Mouse (Mus musculus): ENCODE results near the gene Ehhadh. TPM values are rescaled to one million over a fixed set of nuclear protein-coding genes. Genes with fewer than 3 reads are reported as not detected.
"Not testable (repeated sequence)": the region's sequence is repeated elsewhere in the genome, so short reads cannot be mapped to it uniquely, and the experiment has no call there.

Gene Ehhadh
- 10 to 100 TPM; 35.8 to 59.4 TPM for total RNA-seq (2021)
- long read RNA-seq, experiment 1, transcript Ehhadh-201 (7 exons, 2,981 nt): major isoform, 21 of 37 reads
- long read RNA-seq, experiment 1, partial matches to known transcripts: 3 of 37 reads
- long read RNA-seq, experiment 1, other reads (novel, unspliced or antisense): 13 of 37 reads
- long read RNA-seq, experiment 2, transcript Ehhadh-201 (7 exons, 2,981 nt): major isoform, 10 of 12 reads
- long read RNA-seq, experiment 2, partial matches to known transcripts: 1 of 12 reads
- long read RNA-seq, experiment 2, other reads (novel, unspliced or antisense): 1 of 12 reads

- peak; percentile 88 to 92 for DNase-seq
Measured at GRCm38 (mm10) chr16:21787516-21788353, at the start of gene Ehhadh. TSS of gene Ehhadh (minus strand) at chr16:21787807.

DNA sequence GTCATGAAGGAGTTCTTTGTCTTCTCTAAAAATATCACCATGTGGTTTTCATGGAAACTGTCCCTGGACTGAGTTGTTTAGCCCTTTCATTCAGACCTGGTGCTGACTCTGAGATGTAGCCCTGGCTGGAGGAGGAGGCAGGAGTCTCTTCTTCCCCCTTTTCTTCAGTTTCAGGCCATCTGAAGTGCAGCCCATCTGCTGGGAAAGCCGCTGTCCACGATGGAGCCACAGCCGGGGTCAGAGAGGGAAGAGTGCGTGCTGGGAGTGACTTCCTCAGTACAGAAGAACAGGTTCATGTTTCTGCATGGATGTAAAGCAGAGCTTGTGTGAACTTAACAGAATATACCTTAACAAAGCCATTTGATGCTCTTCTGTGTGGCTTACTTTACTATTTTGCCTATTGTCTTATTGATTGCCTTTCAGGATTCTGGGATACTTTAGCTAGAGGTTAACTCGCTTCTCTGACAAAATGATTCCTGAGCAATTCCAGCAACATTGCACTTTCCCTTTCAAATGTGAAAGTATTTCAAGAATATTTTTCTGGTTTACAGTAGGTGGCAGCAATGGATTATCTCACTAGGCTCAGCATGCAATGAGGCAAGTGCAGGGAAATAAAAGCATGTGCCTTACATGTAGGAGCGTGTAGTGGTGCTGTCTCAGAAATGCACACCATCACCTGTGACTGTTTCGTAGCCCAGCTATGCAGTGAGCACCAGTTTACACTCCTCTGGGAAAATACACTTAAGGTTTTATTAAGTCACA is 48.9 kb upstream of the Ehhadh start:
- DNase-seq: peak in 1 of 2 experiments; percentile 12

DNA sequence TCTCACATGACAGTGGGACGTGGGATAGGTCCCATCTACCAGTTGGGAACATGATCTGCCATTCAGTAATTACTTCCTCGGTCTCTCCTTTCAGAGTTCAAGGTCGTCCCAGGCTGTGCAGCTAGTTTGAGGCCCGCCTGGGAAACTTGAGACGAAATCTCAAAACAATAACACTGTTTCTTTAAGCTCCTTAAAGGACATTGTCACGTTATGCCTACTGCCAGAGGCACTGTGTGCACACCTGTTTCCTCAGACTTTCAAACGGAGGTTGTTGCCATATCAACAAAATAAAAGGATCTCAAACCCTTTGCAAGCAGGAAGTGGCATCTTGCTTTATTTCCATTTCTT is 48.0 kb upstream of the Ehhadh start:
- DNase-seq: no peak

DNA sequence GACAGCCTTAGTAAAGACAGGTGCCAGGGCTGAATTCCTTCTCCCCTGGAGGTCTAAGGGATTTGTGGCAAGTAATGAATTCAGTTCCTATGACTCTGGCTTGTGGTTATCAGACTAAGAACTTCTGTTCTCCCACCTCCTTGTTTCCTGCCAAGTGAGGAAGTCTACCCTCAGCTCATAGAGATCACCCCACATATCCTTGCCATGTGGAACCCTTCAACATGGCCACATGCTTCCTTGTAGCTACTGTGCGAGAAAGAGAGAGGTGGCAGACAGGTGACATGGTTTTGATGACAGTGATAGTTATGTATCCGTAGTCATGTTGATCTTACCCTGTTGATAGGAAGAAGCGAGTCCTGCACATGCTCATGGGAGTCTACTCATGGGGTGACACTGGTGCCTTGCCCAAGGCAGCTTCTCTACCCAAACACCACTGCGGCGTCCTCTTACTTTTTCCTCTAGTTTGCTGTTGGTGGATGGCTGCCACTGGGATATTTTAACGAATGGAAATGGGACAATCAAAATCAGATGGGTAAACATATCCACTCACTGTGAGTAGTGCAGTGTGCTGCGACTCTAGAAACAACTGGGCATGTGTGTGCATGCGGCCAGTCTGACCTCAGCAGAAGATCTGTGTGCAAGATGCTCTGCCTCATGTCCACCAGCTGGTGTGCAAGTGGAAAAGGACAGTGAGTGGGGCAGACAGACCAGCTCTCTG is 47.4 kb upstream of the Ehhadh start:
- no peak for DNase-seq

- no peak for DNase-seq
Measured at GRCm38 (mm10) chr16:21833970-21834369, 46.4 kb upstream of the Ehhadh start.

- DNase-seq: no peak
Measured at GRCm38 (mm10) chr16:21833469-21833868, 45.9 kb upstream of the Ehhadh start.

DNA sequence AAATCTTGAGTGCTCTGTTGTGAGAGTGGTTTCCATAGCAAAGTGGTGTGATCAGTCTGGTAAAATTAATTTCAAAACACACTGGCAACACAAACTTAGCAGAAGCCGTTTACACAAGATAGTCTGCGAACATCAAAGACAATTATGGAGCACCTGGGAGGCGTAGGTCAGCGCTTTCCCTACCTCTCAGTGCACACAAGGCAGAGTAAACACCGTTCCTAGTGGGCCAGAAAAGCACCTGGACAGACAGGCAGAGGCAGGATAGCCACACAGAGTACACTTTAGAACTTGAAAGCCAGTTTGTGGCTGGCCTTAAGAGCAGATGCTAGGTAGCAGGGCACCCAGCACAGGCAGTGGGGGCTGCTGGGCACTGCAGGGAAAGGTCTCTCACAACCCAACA is 44.2 kb upstream of the Ehhadh start:
- no peak for DNase-seq

- no peak for DNase-seq
Measured at GRCm38 (mm10) chr16:21830784-21831183, 43.2 kb upstream of the Ehhadh start.

DNA sequence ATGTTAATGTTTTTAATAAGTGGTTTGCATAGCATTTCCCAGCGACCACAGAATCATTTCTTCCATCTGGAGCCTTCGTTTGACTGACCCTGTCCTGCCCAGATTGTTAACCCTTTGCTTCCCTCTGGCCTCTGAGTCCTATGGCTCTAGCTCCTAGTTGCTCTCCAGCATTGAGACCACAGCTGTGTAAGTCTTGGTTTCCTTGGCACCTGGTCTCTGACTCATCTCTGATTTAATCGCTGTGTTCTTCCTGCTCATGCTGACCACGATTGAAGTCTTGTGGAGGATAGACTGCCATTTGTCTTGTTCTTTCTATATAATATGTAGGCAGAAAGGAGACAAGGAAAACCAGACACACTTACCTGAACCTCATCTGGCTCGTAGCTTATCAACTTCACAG is 42.1 kb upstream of the Ehhadh start:
- no peak for DNase-seq

DNA sequence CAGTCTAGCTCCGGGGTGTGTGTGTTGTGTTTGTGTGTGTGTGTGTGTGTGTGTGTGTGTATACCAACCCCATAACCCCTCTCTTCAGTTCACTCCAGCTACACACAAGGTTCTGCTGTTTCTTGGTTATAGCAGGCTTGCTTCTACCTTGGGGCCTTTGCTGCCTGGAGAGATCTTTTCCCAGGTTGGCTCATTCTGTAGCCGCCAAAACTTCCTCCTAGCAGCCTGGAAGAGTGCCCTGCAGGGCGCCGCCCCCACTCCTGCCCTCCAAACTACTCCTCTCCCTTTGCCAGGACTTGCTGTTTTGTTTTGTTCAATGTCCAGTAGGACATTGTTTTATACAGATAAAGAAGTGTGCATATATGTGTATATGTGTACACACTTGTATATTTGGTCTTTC is 40.0 kb upstream of the Ehhadh start:
- DNase-seq: no peak

DNA sequence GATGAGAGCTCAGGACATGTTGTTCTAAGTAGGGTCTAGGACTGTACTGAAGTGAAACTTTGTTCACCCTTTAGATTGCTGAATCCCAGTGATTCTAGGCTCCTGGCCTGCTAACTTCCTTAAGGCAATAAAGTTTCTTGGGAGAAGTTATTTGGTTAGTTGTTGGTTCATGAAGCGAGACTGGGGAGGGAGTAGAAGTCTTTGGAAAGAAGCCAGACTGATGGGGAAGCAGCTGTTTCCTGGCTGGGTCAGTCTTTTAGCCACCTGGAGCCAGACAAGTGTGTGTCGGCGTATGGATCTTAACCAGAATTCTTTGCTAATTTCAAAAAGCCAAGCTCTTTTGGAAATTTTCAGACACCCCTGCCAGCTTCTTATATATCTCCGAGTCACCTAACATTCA is 39.5 kb upstream of the Ehhadh start:
- DNase-seq: no peak

DNA sequence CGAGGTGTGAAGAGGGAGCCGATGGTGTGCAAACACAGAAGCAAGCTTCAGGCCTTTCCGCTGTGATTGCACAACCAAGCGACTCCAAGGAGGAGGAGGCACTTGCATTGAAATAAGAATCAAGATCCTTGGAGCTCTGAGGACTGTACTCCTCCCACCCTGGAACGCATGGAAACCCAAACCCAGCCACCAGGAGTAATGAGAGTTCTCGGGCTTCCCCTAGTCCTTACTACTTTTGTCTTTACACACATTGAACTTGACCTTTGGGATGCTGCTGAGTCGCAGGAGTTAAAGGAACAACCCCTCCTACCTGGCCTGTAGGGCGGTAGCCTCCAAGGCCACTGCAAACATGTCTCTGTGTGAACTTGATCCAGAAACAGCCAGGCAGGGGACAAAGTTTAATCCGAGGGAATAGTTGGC is 38.0 kb upstream of the Ehhadh start:
- DNase-seq: peak in 1 of 2 experiments; percentile 15

- DNase-seq: peak; percentile 30 to 47
Measured at GRCm38 (mm10) chr16:21818629-21819028, 31.0 kb upstream of the Ehhadh start.

GRCm38 (mm10) chr16:21818132-21818531 is 30.5 kb upstream of the Ehhadh start:
- peak; percentile 67 to 86 for DNase-seq

GRCm38 (mm10) chr16:21815669-21816010 is 28.0 kb upstream of the Ehhadh start:
- DNase-seq: no peak

- DNase-seq: peak in 1 of 2 experiments; percentile 53
Measured at GRCm38 (mm10) chr16:21814861-21815668, 27.5 kb upstream of the Ehhadh start.

DNA sequence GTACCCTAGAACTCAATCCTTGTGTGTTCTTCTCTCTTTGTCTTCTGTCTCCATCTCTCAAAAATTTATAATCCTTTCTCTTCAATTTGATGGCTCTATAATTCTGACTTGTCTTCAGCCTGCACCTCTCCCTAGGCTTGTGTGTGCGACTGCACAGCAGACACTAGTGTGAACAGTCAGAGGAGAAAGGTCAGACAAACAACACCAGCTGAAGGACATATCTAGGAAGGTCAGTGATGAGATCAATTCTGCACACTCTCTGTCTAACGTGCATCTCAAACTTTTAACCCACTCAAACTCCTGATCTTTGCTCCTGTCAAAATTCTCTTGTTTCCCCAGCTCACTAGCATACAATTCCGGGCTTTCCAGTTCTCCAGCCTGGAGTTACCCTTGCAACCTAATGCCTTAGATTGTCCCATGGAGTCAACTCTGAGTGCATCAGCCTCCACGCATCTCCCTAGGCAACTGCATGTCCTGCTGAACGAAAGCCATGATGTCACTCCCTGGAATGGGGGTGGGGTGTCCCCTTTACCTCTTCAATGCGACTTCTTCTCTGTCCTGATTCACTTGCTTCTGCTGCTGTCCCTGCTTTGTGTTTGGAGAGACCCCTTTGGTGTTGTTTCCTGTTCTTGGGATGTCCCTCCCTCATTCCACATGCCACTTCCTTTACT is 25.7 kb upstream of the Ehhadh start:
- DNase-seq: no peak

DNA sequence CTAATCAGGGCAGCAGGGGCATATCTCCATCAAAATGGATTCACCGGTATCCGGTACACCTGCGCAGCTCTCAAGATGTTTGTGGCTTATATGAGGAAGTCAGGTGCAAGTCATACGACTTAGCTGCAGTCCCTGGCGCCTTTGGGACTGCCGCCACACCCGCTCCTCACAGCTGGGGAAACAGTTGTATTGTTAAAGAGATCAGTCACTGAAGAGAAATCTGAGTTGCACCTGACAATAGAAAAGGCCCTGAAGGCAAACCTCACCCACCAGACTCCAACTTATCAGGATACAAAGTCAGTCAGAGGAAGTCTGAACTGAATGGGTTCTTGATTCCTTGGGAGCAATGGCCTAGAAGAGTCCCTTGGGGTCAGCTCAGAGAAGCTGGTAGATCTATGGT is 20.2 kb upstream of the Ehhadh start:
- not testable (repeated sequence) for DNase-seq

DNA sequence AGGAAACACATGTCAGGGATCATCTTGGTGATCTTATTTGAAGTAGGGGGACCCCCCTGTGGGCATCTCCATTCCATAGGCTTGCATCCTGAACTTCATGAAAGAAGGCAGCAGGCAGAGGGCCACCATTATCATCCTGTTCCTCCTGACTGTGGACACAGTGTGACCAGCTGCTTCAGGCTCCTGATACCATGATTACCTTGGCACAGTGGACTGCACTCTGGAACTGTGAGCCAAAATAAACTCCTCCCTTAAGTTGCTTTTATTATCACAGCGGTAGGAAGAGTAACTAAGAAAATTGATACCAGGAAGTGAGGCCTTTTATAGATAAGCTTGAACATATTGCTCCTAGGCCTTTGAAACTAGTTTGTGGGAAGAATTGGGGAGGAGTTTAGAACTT is 19.3 kb upstream of the Ehhadh start:
- DNase-seq: no peak

GRCm38 (mm10) chr16:21804258-21804657 is 16.7 kb upstream of the Ehhadh start:
- no peak for DNase-seq

- no peak for DNase-seq
Measured at GRCm38 (mm10) chr16:21795071-21795470, 7.5 kb upstream of the Ehhadh start.

Data from adrenal gland, postnatal 36 days (tissue).